Mouse (Mus musculus) embryonic facial prominence, embryonic 12.5 days (tissue): ENCODE results near the gene Eif2b4. TPM values are rescaled to one million over a fixed set of nuclear protein-coding genes. Genes with fewer than 3 reads are reported as not detected.
A peak's percentile ranks its signal among the peaks of the same experiment; 100 is the strongest.

Source experiments
- ATAC-seq: fragments of 200-750 bp; cut with Nextera tagmentation; 2 replicates; pipeline ENCODE4 v1.8.0; 2017; ENCODE audit not compliant: insufficient number of reproducible peaks, insufficient read depth, low FRiP score, low TSS enrichment
- H3K27ac ChIP-seq: fragments of 300-500 bp; sonication (generic); 2 replicates; pipeline ENCODE4 v1.5.1; 2016; ENCODE audit warnings: mild to moderate bottlenecking
- H3K27me3 ChIP-seq: fragments of 300-500 bp; sonication (generic); 2 replicates; pipeline ENCODE4 v1.6.1; 2016; ENCODE audit warnings: mild to moderate bottlenecking, moderate library complexity
- H3K36me3 ChIP-seq: fragments of 300-500 bp; sonication (generic); 2 replicates; pipeline ENCODE4 v1.6.1; 2016; ENCODE audit warnings: mild to moderate bottlenecking
- H3K4me1 ChIP-seq: fragments of 300-500 bp; sonication (generic); 2 replicates; pipeline ENCODE4 v1.6.1; 2016
- H3K4me2 ChIP-seq: fragments of 300-500 bp; sonication (generic); replicated peaks from 2 replicates; pipeline ENCODE4 v1.6.1; 2016; ENCODE audit warnings: mild to moderate bottlenecking, moderate library complexity
- H3K4me3 ChIP-seq: fragments of 300-500 bp; sonication (generic); 2 replicates; pipeline ENCODE4 v1.5.1; 2016; ENCODE audit warnings: mild to moderate bottlenecking
- H3K9ac ChIP-seq: fragments of 300-500 bp; sonication (generic); 2 replicates; pipeline ENCODE4 v1.6.1; 2016; ENCODE audit warnings: mild to moderate bottlenecking, moderate library complexity
- H3K9me3 ChIP-seq: fragments of 300-500 bp; sonication (generic); 2 replicates; pipeline ENCODE4 v1.6.1; 2016; ENCODE audit warnings: mild to moderate bottlenecking, moderate library complexity
- whole genome bisulfite sequencing: fragments of 180-500 bp; shearing (Covaris S2); methylation state at CpG from one replicate; pipeline ENCODE4 v1.1.7; 2016; 5-methylcytosine and 5-hydroxymethylcytosine counted together
- polyA plus RNA-seq: library from polyadenylated mRNA; unstranded; fragments of >200 nt; fragmentation: Nextera tagmentation; extraction: Ambion mirVana; gene quantifications from 2 replicates; pipeline ENCODE4 v1.2.1, GENCODE M21; 2016

Gene Eif2b4
- polyA plus RNA-seq, 1 experiment from 2014 or later: 74.4 TPM

DNA sequence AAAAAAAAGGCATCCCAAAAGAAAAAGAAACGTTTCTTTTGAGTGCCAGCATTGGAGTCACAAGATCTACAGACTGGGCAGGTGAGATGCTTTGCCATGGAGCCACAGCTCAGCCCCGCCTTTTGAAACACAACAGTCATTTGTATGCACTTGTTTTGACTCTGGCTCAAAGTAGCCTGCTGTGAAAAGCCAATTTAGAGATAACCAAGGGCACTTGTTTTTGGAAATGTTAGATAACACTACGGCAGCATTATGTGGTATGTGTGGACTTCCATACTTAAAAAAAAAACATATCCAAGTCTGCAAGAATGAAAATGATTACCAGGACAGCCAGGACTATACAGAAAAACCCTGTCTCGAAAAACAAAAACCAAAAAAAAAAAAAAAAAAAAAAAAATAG lies 9.6 kb downstream of the Eif2b4 start:
- Histone ChIP-seq H3K27me3 (no peaks in the 10 kb centered on the region), H3K4me3 (no peak overlapping the region), H3K27ac (no peak overlapping the region), H3K9ac (no peak overlapping the region), H3K36me3 (peaks cover 21% of the 10 kb centered on the region), H3K9me3 (no peaks in the 10 kb centered on the region), H3K4me2 (no peak overlapping the region), H3K4me1 (0 out of 2 replicates have a peak, but pooled peaks cover 5% of the 10 kb centered on the region)
- no peak for ATAC-seq
- 63% methylated on average over 4 of the region's 4 CpGs for WGBS

- H3K27me3 ChIP-seq: no peaks in the 10 kb centered on the region
- ATAC-seq: no peak
- 91% methylated on average over 9 of the region's 9 CpGs for WGBS
- no peak overlapping the region for H3K9ac ChIP-seq
- no peak overlapping the region for H3K4me2 ChIP-seq
- no peak overlapping the region for H3K27ac ChIP-seq
- no peaks in the 10 kb centered on the region for H3K36me3 ChIP-seq
- H3K9me3 ChIP-seq: no peaks in the 10 kb centered on the region
- 0 out of 2 replicates have a peak overlapping the region, but pooled peaks have one; percentile 84 for H3K4me3 ChIP-seq
- H3K4me1 ChIP-seq: peaks cover 10% of the 10 kb centered on the region; the same call in 1 of the 2 replicates
These were observed 12.0 kb downstream of the Eif2b4 start for GRCm38 (mm10) chr5:31181183-31181770.

DNA sequence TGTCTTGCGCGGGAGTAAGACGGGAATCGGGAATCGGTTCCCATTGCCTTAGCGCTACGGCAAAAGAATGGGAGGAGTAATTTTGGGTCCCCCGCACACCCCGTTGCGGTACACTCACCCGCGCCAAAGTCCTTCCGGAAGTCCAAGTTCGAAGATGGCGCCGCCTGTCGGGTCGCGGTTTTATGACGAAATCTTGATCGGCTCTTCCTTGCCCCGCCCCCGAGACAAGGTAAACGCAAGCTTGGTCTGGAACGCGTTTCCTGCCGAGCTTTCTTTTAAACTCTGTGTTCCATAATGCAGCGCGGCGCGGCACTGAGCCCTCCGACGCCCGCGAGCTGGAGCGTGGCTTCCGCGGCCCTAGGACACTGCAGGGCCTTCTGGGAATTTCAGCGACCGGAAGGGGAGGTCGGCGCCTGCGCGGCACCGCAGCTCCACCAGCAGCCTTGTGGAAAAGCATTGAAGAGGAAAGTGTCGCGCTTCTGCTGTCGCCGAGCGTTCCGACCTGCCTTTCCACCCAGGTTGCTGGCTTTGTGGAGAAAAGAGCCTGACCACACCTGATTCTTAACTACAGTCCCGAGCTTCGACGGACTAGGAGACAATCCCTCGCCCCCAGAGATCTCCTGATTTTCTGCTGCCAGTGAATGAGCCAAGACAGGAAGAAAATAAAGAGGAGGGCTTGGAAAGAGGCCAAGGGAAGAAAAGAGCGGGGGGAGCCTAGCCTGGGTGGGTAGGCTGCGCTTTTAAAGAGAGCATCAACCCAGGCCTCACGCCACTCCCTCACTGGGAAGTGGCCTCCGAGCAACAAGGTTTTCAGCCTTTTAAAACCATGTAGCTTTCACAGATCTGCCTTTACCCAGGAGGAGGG lies 13.2 kb downstream of the Eif2b4 start, which contains the start of the genes Gm29609 and Gtf3c2:
TSS of gene Gm29609 (minus strand) at position 146 of the 865 bp plus-strand sequence.
TSS of gene Gtf3c2 (minus strand) at position 379 of the 865 bp plus-strand sequence.
- peaks cover 2% of the 10 kb centered on the region; the same call in 1 of the 2 replicates for H3K36me3 ChIP-seq
- H3K9ac ChIP-seq: peak within 1 kb of the TSS; percentile 69
- peak within 1 kb of the TSS; percentile 97 for H3K27ac ChIP-seq
- peak; percentile 96 for ATAC-seq
- WGBS: under 1% methylated on average over 59 of the region's 59 CpGs
- peak within 1 kb of the TSS; percentile 84 for H3K4me3 ChIP-seq
- no peaks in the 10 kb centered on the region for H3K9me3 ChIP-seq
- H3K4me2 ChIP-seq: peak within 1 kb of the TSS; percentile 96
- H3K4me1 ChIP-seq: peaks cover 10% of the 10 kb centered on the region; the same call in 1 of the 2 replicates
- no peaks in the 10 kb centered on the region for H3K27me3 ChIP-seq

GRCm38 (mm10) chr5:31179301-31179765 lies 13.9 kb downstream of the Eif2b4 start:
- Histone ChIP-seq H3K27ac (peak overlapping the region; percentile 97), H3K4me3 (peak overlapping the region; percentile 84), H3K27me3 (no peaks in the 10 kb centered on the region), H3K4me2 (peak overlapping the region; percentile 96), H3K9me3 (no peaks in the 10 kb centered on the region), H3K36me3 (peaks cover 9% of the 10 kb centered on the region), H3K9ac (peak overlapping the region; percentile 69), H3K4me1 (peaks cover 10% of the 10 kb centered on the region; the same call in 1 of the 2 replicates)
- under 1% methylated on average over 25 of the region's 25 CpGs for WGBS
- ATAC-seq: peak; percentile 61

DNA sequence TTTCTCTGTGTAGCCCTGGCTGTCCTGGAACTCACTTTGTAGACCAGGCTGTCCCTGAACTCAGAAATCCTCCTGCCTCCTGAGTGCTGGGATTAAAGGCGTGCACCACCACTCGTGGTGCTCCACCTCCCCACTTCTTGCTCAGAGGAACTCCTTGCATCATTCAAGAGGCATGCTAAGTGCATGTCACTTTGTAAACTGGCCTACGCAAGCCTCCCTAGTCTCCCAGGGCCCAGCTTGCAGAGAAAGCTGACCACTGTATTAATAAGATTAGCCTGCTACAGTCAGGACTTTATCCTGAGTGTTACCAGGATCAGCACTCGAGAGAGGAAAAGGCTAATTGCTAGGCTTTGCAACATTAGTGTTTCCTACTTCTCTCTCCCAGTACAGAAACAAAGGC lies 24.6 kb downstream of the Eif2b4 start:
- peaks cover 84% of the 10 kb centered on the region for H3K36me3 ChIP-seq
- no peak overlapping the region for H3K27ac ChIP-seq
- no peaks in the 10 kb centered on the region for H3K27me3 ChIP-seq
- ATAC-seq: no peak
- no peak overlapping the region for H3K4me2 ChIP-seq
- WGBS: 93% methylated on average over 4 of the region's 4 CpGs
- H3K9me3 ChIP-seq: no peaks in the 10 kb centered on the region
- H3K4me3 ChIP-seq: no peak overlapping the region
- H3K9ac ChIP-seq: no peak overlapping the region
- H3K4me1 ChIP-seq: no peaks in the 10 kb centered on the region

- no peaks in the 10 kb centered on the region for H3K27me3 ChIP-seq
- H3K4me2 ChIP-seq: no peak overlapping the region
- ATAC-seq: no peak
- no peak overlapping the region for H3K9ac ChIP-seq
- peaks cover 83% of the 10 kb centered on the region for H3K36me3 ChIP-seq
- no peak overlapping the region for H3K27ac ChIP-seq
- H3K4me3 ChIP-seq: no peak overlapping the region
- no peaks in the 10 kb centered on the region for H3K9me3 ChIP-seq
- WGBS: 91% methylated on average over 1 of the region's 1 CpGs
- no peaks in the 10 kb centered on the region for H3K4me1 ChIP-seq
These were observed 28.4 kb downstream of the Eif2b4 start for GRCm38 (mm10) chr5:31164878-31165277.

DNA sequence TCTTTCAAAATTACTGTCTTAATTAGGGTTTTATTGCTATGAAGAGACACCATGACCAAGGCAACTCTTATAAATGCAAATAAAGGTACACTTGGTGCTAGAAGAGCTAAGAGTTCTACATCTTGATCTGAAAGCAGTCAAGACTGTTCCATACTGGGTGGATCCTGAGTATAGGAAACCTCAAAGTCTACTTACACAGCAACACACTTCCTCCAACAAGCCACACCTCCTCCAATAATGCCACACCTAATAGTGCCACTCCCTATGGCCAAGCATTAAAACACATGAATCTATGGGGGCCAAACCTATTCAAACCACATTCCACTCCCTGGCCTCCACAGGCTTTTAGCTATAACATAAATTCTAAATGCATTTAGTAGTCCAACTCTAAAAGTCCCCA lies 30.8 kb downstream of the Eif2b4 start:
- Histone ChIP-seq H3K27ac (no peak overlapping the region), H3K4me2 (no peak overlapping the region), H3K27me3 (no peaks in the 10 kb centered on the region), H3K9ac (no peak overlapping the region), H3K4me3 (no peak overlapping the region), H3K9me3 (no peaks in the 10 kb centered on the region), H3K36me3 (peaks cover 83% of the 10 kb centered on the region), H3K4me1 (no peaks in the 10 kb centered on the region)
- ATAC-seq: no peak

DNA sequence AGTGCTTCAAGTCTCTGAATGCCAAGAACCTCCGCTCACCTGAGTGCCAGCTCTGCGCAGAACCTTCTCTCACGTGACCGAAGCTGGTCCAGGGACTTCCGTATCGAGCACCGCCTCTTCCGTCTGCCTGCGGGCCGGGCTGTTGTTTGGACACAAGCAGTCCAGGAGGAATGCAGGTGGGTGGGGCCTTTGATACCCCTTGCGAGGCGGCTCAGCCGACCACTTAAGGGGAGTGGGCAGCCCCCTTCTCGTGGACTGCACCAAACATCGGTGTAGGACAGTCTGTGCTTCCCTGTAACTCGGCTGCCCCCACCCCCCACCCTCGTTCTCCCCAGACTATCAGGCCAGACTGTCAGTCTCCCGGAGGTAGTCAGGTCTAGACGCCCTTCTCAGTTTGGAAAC lies 39.1 kb downstream of the Eif2b4 start, which contains the start of gene Mpv17:
TSS of gene Mpv17 (minus strand) at position 100 of the 402 bp plus-strand sequence.
- Histone ChIP-seq H3K4me1 (peaks cover 10% of the 10 kb centered on the region), H3K27ac (peak within 1 kb of the TSS; percentile 79), H3K36me3 (peaks cover 45% of the 10 kb centered on the region), H3K9me3 (no peaks in the 10 kb centered on the region), H3K4me3 (peak within 1 kb of the TSS; percentile 54), H3K27me3 (no peaks in the 10 kb centered on the region), H3K4me2 (peak within 1 kb of the TSS; percentile 85), H3K9ac (peak within 1 kb of the TSS; percentile 59)
- under 1% methylated on average over 19 of the region's 19 CpGs for WGBS
- ATAC-seq: peak; percentile 92

- peak overlapping the region; percentile 59 for H3K9ac ChIP-seq
- peak overlapping the region; percentile 79; the same call in 1 of the 2 replicates for H3K27ac ChIP-seq
- H3K36me3 ChIP-seq: peaks cover 40% of the 10 kb centered on the region
These were observed 39.6 kb downstream of the Eif2b4 start for GRCm38 (mm10) chr5:31153516-31154151.

DNA sequence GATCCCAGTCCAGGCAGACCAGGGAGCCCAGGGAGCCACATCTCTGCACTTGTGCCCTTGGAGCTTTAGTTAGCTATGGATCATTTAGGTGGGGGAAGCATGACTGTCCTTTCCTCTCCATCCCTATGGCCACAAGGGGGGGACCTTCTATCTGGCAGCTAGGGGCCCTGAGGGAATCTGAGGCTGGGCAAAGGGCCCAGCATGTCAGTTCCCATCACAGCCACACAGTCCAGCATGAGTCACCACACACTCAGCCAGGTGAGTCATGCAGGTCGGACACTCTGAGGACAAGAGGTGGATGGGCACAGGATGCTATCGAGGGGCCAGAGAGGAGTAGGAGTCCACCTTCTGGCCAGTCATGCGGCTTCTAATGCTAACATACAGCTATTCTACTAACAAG lies 41.5 kb downstream of the Eif2b4 start:
- peaks cover 10% of the 10 kb centered on the region for H3K4me1 ChIP-seq
- no peaks in the 10 kb centered on the region for H3K9me3 ChIP-seq
- H3K27ac ChIP-seq: no peak overlapping the region
- WGBS: 87% methylated on average over 3 of the region's 3 CpGs
- H3K4me2 ChIP-seq: no peak overlapping the region
- H3K9ac ChIP-seq: no peak overlapping the region
- ATAC-seq: no peak
- H3K27me3 ChIP-seq: no peaks in the 10 kb centered on the region
- H3K36me3 ChIP-seq: peaks cover 34% of the 10 kb centered on the region
- no peak overlapping the region for H3K4me3 ChIP-seq

More at GRCm38 (mm10) chr5:31153516-31154151, 39.6 kb downstream of the Eif2b4 start:
- 38% methylated on average over 6 of the region's 6 CpGs for WGBS
- Histone ChIP-seq H3K4me2 (peak overlapping the region; percentile 85), H3K4me1 (peaks cover 10% of the 10 kb centered on the region), H3K27me3 (no peaks in the 10 kb centered on the region), H3K4me3 (peak overlapping the region; percentile 54), H3K9me3 (no peaks in the 10 kb centered on the region)
- no peak for ATAC-seq

GRCm38 (mm10) chr5:31149781-31150180 lies 43.4 kb downstream of the Eif2b4 start:
- ATAC-seq: no peak

More at GRCm38 (mm10) chr5:31149781-31150180, 43.4 kb downstream of the Eif2b4 start:
- Histone ChIP-seq H3K36me3 (peaks cover 38% of the 10 kb centered on the region; the same call in 1 of the 2 replicates), H3K9ac (no peak overlapping the region), H3K9me3 (no peaks in the 10 kb centered on the region), H3K4me1 (peaks cover 9% of the 10 kb centered on the region), H3K4me2 (no peak overlapping the region), H3K27me3 (no peaks in the 10 kb centered on the region), H3K4me3 (no peak overlapping the region), H3K27ac (no peak overlapping the region)
- WGBS: 89% methylated on average over 4 of the region's 4 CpGs
